Mouse (Mus musculus): ENCODE results near the gene Mreg. TPM values are rescaled to one million over a fixed set of nuclear protein-coding genes. Genes with fewer than 3 reads are reported as not detected.
"Not testable (repeated sequence)": the region's sequence is repeated elsewhere in the genome, so short reads cannot be mapped to it uniquely, and the experiment has no call there.

Gene Mreg
- total and polyA plus RNA-seq, 3 experiments, result 50.6 to 69.8 (median 52.4) TPM

GRCm38 (mm10) chr1:72253881-72254491, 41.9 kb upstream of the Mreg start (continued):
- TF ChIP-seq RCOR1 (conservative IDR thresholded peaks at IDR 0.05; ENCODE audit: low read depth, low read length) (no peak), JUND (conservative IDR thresholded peaks at IDR 0.05; ENCODE audit: low read depth, low read length) (no peak), BHLHE40 (IDR thresholded peaks at IDR 0.05; ENCODE audit: low read depth, low read length) (no peak), ELF1 (IDR thresholded peaks at IDR 0.05; ENCODE audit: low read depth, low read length) (no peak), ETS1 (conservative IDR thresholded peaks at IDR 0.05; ENCODE audit: low read depth, low read length) (0 out of 2 replicates have a peak, but pooled peaks have one; percentile 8), MAX (IDR thresholded peaks at IDR 0.05; ENCODE audit: low read length) (no peak), SMC3 (IDR thresholded peaks at IDR 0.05; ENCODE audit: low read depth, low read length) (no peak), NELFE (IDR thresholded peaks at IDR 0.05; ENCODE audit: low read depth, low read length) (no peak), ZMIZ1 (IDR thresholded peaks at IDR 0.05; ENCODE audit: low read depth, low read length) (no peak), GABPA (IDR thresholded peaks at IDR 0.05; ENCODE audit: insufficient replicate concordance, low read depth, low read length) (no peak), ZNF384 (IDR thresholded peaks at IDR 0.05; ENCODE audit: low read depth, low read length) (peak; percentile 61), TCF12 (IDR thresholded peaks at IDR 0.05; ENCODE audit: low read depth, low read length) (no peak), JUN (IDR thresholded peaks at IDR 0.05; ENCODE audit: insufficient read depth, low read depth, low read length) (no peak)

DNA sequence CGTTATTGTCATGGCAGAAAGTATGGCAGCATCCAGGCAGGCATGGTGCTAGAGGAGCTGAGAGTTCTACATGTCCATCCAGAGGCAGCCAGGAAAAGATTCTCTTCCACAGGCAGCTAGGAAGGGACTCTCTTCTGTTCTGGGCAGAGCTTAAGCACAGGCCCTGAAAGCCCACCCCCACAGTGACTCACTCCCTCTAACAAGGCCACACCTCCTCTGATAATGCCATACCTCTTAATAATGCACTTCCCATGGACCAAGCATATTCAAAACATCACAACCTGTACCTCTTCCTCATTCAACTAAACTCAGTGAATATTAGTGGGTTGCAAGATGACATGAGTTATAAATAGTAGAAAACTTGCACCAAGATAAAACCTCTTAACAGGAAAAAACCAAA, 39.7 kb upstream of the Mreg start:
- no peaks in the 10 kb centered on the region for H3K27me3 ChIP-seq (replicated peaks)
- dilution Hi-C loops (cut with MboI; ENCODE audit: extremely low pct_ligation_motif_present, extremely low pct_unique_long_range_greater_than_20kb, low sequenced_read_pairs), result no loop called here
- no peak overlapping the region for H3K9ac ChIP-seq (ENCODE audit: insufficient read depth, low read depth)
- H3K9me3 ChIP-seq (replicated peaks; ENCODE audit: low read length), result no peaks in the 10 kb centered on the region
- TF ChIP-seq PAX5 (IDR thresholded peaks at IDR 0.05; ENCODE audit: low read length) (no peak), MYC (IDR thresholded peaks at IDR 0.05; ENCODE audit: low read depth, low read length) (no peak), RAD21 (IDR thresholded peaks at IDR 0.05; ENCODE audit: low read depth, low read length) (no peak), SIN3A (IDR thresholded peaks at IDR 0.05; ENCODE audit: low read length) (no peak), NRF1 (IDR thresholded peaks at IDR 0.05; ENCODE audit: low read depth, low read length) (no peak), CHD1 (IDR thresholded peaks at IDR 0.05; ENCODE audit: low read depth, low read length) (no peak)
- H3K4me2 ChIP-seq (ENCODE audit: insufficient read depth, low read depth, poor library complexity, severe bottlenecking), result no peak overlapping the region
- no peak for DNase-seq (ENCODE audit: extremely low read depth)
- in situ Hi-C loops (cut with MboI; ENCODE audit: low pct_ligation_motif_present, low pct_unique_long_range_greater_than_20kb, low sequenced_read_pairs), result no loop called here
- peaks cover 0 to 23% of the 10 kb centered on the region in 2 experiments; a peak in 2 of 4 replicates for H3K4me1 ChIP-seq (ENCODE audit: control insufficient read depth in 1 of 2, insufficient read depth in 2 of 2)
- no peaks in the 10 kb centered on the region for H3K79me2 ChIP-seq (replicated peaks; ENCODE audit: control insufficient read depth, extremely low read depth, insufficient read depth, poor library complexity, severe bottlenecking)
- no peaks in the 10 kb centered on the region for H3K36me3 ChIP-seq (replicated peaks in 1 of 2; ENCODE audit: control insufficient read depth in 1 of 2, insufficient read depth in 1 of 2, low read length in 1 of 2)
- H3K27ac ChIP-seq (ENCODE audit: insufficient read depth, low read depth), result no peak overlapping the region
- H3K4me3 ChIP-seq (replicated peaks in 1 of 3; ENCODE audit: low read depth in 2 of 3, low read length in 2 of 3, poor library complexity in 1 of 3), result no peak overlapping the region

DNA sequence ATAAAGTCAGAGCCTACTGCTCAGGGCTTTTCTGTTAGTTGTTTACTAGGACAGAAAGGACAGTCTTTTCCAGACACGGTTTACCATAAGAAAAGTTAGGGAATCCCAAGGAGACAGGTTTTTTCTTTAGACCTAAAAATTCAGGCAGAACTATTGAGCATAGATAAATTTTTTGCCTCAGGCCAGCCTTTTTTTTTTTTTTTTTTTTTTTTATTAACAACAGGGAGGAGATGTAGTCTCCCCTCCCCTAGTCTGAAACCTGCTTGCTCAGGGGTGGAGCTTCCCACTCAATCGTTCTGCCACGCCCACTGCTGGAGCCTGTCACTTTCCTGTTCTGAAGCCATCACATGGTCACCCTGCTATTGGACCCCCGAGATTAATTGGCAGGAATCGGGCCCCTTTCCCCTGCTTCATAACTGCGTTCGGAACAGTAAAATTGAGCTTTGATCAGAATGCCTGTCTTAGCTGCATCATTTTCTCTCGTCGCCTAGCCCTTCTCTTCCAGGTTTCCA, 36.2 kb upstream of the Mreg start:
- DNase-seq (ENCODE audit: extremely low read depth); H3K4me2 ChIP-seq (ENCODE audit: insufficient read depth, low read depth, poor library complexity, severe bottlenecking); H3K9me3 ChIP-seq (replicated peaks; ENCODE audit: low read length); H3K27me3 ChIP-seq (replicated peaks); H3K36me3 ChIP-seq (replicated peaks in 1 of 2; ENCODE audit: control insufficient read depth in 1 of 2, insufficient read depth in 1 of 2, low read length in 1 of 2); H3K27ac ChIP-seq (ENCODE audit: insufficient read depth, low read depth); H3K9ac ChIP-seq (ENCODE audit: insufficient read depth, low read depth); H3K4me3 ChIP-seq (replicated peaks in 1 of 3; ENCODE audit: low read depth in 2 of 3, low read length in 2 of 3, poor library complexity in 1 of 3); in situ Hi-C loops (cut with MboI; ENCODE audit: low pct_ligation_motif_present, low pct_unique_long_range_greater_than_20kb, low sequenced_read_pairs); H3K79me2 ChIP-seq (replicated peaks; ENCODE audit: control insufficient read depth, extremely low read depth, insufficient read depth, poor library complexity, severe bottlenecking); dilution Hi-C loops (cut with MboI; ENCODE audit: extremely low pct_ligation_motif_present, extremely low pct_unique_long_range_greater_than_20kb, low sequenced_read_pairs): not testable (repeated sequence)
- H3K4me1 ChIP-seq (ENCODE audit: control insufficient read depth in 1 of 2, insufficient read depth in 2 of 2), result peaks cover 0 to 13% of the 10 kb centered on the region in 2 experiments; a peak in 1 of 4 replicates

Measured in CH12.LX (cell line).